Mouse (Mus musculus): ENCODE data around the gene Tbp.
"Not testable (repeated sequence)": the region's sequence is repeated elsewhere in the genome, so short reads cannot be mapped to it uniquely, and the experiment has no call there.

Gene Tbp

GRCm38 (mm10) chr17:15540309-15540708, 40.6 kb downstream of the Tbp start:
- DNase-seq (ENCODE audit: low spot score), result no peak

DNA sequence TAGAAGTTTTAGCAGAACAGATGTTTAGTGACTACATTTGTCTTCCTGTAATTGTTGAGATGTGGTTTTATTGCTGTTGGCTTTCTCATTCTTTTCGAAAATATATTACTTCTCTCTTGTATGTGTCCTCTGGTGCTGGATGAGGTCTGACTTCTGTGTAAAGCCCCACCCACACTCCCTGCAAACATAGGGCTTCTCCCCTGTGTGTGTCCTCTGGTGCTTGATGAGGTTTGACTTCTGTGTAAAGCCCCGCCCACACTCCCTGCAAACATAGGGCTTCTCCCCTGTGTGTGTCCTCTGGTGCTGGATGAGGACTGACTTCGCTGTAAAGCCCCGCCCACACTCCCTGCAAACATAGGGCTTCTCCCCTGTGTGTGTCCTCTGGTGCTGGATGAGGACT, 44.2 kb downstream of the Tbp start:
- DNase-seq (ENCODE audit: low spot score), result not testable (repeated sequence)

DNA sequence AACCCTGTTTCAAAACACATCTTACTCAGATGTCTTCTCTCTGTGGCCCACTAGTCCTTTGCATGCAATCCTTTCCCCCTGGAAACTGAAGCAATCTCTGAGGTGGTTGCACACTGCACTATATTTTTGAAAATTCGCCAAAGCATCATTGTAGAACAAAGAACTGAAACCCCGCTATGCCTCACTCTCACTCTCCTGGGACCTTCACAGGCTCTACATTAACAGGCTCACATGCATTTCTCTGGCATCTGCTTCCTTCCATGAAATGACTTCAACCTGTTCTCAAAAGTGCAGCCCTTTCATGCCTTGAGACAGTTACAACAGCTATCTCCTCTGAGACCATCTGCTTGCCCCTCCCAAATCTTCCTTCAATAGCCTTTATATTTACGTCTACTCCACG, 46.8 kb downstream of the Tbp start:
- no peak for DNase-seq (ENCODE audit: low spot score)

DNA sequence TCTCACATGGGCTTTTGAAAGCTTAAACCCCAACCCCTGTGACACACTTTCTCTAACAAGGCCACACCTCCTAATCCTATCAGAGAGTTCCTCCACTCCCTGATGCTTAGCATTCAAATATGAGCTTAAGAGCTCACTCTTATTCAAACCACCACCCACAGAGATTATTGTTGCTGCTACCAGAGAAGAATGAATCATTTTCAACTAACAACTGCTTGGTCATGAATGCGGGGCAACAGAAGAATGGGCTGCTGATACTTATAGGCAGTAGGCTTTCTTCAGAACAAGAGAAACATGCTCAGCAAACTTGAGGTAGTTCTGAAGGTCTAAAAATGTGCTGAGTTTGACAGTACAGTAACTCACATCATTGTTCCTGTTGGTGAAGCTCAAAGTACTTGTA, 50.0 kb downstream of the Tbp start:
- DNase-seq (ENCODE audit: low spot score), result no peak

DNA sequence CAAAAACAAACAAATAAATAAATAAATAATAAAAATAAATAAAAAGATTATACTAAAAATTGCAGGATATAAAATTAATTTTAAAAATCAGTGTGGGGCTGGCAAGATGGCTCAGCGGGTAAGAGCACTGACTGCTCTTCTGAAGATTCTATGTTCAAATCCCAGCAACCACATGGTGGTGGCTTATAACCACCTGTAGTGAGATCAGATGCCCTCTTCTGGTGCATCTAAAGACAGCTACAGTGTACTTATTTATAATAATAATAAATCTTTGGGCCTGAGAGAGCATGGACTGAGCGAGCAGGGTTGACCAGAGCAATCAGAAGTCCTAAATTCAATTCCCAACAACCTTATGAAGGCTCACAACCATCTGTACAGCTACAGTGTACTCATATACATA, 60.3 kb downstream of the Tbp start:
- no peak for DNase-seq (ENCODE audit: low spot score)

- DNase-seq (ENCODE audit: low spot score), result peak; percentile 99
Observed at GRCm38 (mm10) chr17:15564014-15564927, 64.6 kb downstream of the Tbp start, which contains the start of gene Prdm9. Prdm9 (minus strand) TSS chr17:15564354.

- no peak for DNase-seq (ENCODE audit: low spot score)
Observed at GRCm38 (mm10) chr17:15564928-15565300, 65.2 kb downstream of the Tbp start.

DNA sequence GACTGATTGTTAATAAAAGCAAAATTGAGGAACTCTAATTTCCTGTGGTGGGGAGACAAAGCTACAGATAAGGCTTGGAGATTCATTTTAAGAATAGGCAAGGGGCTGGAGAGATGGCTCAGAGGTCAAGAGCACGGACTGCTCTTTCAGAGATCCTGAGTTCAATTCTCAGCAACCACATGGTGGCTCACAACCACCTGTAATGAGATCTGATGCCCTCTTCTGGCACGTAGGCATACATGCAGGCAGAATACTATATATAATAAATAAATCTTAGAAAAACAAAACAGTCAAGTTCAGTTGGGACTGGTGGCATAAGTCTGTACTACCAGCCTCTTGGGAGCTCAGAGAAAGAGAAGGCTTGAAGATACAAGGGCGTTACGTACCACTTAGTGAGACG, 67.2 kb downstream of the Tbp start:
- DNase-seq (ENCODE audit: low spot score), result no peak

DNA sequence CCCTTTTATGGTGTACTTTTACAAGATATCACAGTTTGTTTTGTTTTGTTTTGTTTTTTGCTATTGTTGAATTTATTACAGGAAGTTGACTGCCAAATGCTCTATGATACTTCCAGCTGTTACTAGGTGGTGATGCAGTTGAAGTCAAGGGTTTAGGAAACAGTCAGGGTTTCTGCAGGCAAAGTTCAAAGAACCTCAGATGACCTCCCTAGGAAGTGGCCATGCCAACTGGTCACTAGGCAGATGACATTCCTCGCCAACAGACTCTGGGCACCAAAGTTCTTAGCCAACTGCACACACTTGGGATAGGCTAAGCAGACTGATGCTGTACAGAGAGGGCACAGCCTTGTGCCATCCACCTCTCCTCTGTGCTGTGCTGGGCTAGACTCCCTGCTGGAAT, 75.4 kb downstream of the Tbp start:
- DNase-seq (ENCODE audit: low spot score), result no peak

DNA sequence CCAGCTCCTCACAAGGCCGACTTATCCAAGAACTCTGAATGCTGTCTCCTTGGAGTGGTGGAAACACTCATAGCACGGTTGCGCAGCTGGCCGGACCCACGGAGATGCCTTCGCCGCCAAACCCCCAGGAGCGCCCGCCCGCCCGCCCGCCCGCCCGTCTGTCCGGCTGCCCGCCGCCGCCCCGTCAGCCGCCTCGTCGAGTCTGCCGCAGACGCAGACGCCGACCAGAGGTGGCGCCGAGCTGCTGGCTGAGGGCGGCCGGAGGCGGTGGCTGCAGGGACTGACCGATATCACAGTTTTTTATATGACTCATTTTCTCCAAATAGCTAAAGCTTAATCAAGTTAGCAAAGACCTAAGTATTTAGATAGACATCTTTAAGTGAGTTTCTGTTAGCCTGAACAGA, 77.6 kb downstream of the Tbp start:
- DNase-seq (ENCODE audit: low spot score), result peak; percentile 54

Data from ovary, postnatal 36 days (tissue).